Mouse (Mus musculus) lung, adult 2 months (tissue): ENCODE data around the gene Nt5c3b.

Experiments
- CTCF ChIP-seq: fragments of 200-500 bp; IDR thresholded peaks from 2 replicates; pipeline ENCODE4 v1.5.1; 2011; ENCODE audit warnings: mild to moderate bottlenecking, low read length, control low read depth; ENCODE audit not compliant: insufficient read depth
- POLR2A ChIP-seq: fragments of 200-500 bp; IDR thresholded peaks from 2 replicates; pipeline ENCODE4 v1.6.1; 2011; ENCODE audit warnings: low read depth, mild to moderate bottlenecking, control low read depth, low read length, borderline replicate concordance; ENCODE audit errors: extremely low read depth

- TF ChIP-seq POLR2A (no peak), CTCF (no peak)
These were observed 42.3 kb downstream of the Nt5c3b start for GRCm38 (mm10) chr11:100399320-100399719.
